Mouse (Mus musculus) midbrain, embryonic 15.5 days (tissue): ENCODE measurements at regions not wholly inside any gene's neighbourhood (a gene's known extent, or its start where the extent isn't known, plus 50 kb on each side); places are given as distances from the start of the nearest gene placed in this dataset.
A peak's percentile ranks its signal among the peaks of the same experiment; 100 is the strongest.

ENCODE experiments used
- ATAC-seq: fragments of 200-750 bp; cut with Nextera tagmentation; replicated peaks from 2 replicates; pipeline ENCODE4 v1.8.0; 2017; ENCODE audit warnings: moderate TSS enrichment
- H3K27ac ChIP-seq: fragments of 300-500 bp; sonication (generic); 2 replicates; pipeline ENCODE4 v1.5.1; 2015; ENCODE audit warnings: mild to moderate bottlenecking, inconsistent platforms
- H3K27me3 ChIP-seq: fragments of 300-500 bp; sonication (generic); replicated peaks from 2 replicates; pipeline ENCODE4 v1.6.1; 2015; ENCODE audit warnings: inconsistent platforms
- H3K36me3 ChIP-seq: fragments of 300-500 bp; sonication (generic); replicated peaks from 2 replicates; pipeline ENCODE4 v1.6.1; 2015; ENCODE audit warnings: inconsistent platforms
- H3K4me1 ChIP-seq: fragments of 300-500 bp; sonication (generic); 2 replicates; pipeline ENCODE4 v1.6.1; 2015; ENCODE audit warnings: inconsistent platforms
- H3K4me2 ChIP-seq: fragments of 300-500 bp; sonication (generic); 2 replicates; pipeline ENCODE4 v1.6.1; 2015; ENCODE audit warnings: inconsistent platforms, mild to moderate bottlenecking, moderate library complexity
- H3K4me3 ChIP-seq: fragments of 300-500 bp; sonication (generic); 2 replicates; pipeline ENCODE4 v1.5.1; 2015; ENCODE audit warnings: mild to moderate bottlenecking, inconsistent platforms
- H3K9ac ChIP-seq: fragments of 300-500 bp; sonication (generic); 2 replicates; pipeline ENCODE4 v1.6.1; 2015; ENCODE audit warnings: mild to moderate bottlenecking, inconsistent platforms
- H3K9me3 ChIP-seq: fragments of 300-500 bp; sonication (generic); 2 replicates; pipeline ENCODE4 v1.6.1; 2016; ENCODE audit warnings: inconsistent platforms
- whole genome bisulfite sequencing: fragments of 180-500 bp; shearing (Covaris S2); methylation state at CpG from one replicate; pipeline ENCODE4 v1.1.7; 2015; ENCODE audit warnings: mixed read lengths; 5-methylcytosine and 5-hydroxymethylcytosine counted together

- 96% methylated on average over 1 of the region's 1 CpGs for WGBS
- Histone ChIP-seq H3K27ac (no peak overlapping the region), H3K9ac (no peak overlapping the region), H3K4me1 (no peaks in the 10 kb centered on the region), H3K9me3 (no peaks in the 10 kb centered on the region), H3K4me3 (no peak overlapping the region), H3K36me3 (no peaks in the 10 kb centered on the region), H3K4me2 (no peak overlapping the region), H3K27me3 (no peaks in the 10 kb centered on the region)
- ATAC-seq, result no peak
Observed at GRCm38 (mm10) chr1:137428110-137428509, 467.9 kb upstream of the Nr5a2 start.

GRCm38 (mm10) chr1:137418388-137418787 is 458.1 kb upstream of the Nr5a2 start:
- no peak overlapping the region for H3K4me3 ChIP-seq
- H3K9ac ChIP-seq, result no peak overlapping the region
- H3K36me3 ChIP-seq, result no peaks in the 10 kb centered on the region
- no peaks in the 10 kb centered on the region for H3K9me3 ChIP-seq
- no peak for ATAC-seq
- H3K27me3 ChIP-seq, result no peaks in the 10 kb centered on the region
- no peak overlapping the region for H3K27ac ChIP-seq
- WGBS, result 79% methylated on average over 3 of the region's 3 CpGs
- H3K4me2 ChIP-seq, result no peak overlapping the region
- no peaks in the 10 kb centered on the region for H3K4me1 ChIP-seq

- Histone ChIP-seq H3K36me3 (no peaks in the 10 kb centered on the region), H3K4me2 (no peak overlapping the region), H3K27me3 (no peaks in the 10 kb centered on the region), H3K4me1 (no peaks in the 10 kb centered on the region), H3K4me3 (no peak overlapping the region), H3K27ac (no peak overlapping the region), H3K9ac (no peak overlapping the region), H3K9me3 (no peaks in the 10 kb centered on the region)
- ATAC-seq, result no peak
Observed at GRCm38 (mm10) chr1:137396736-137397135, 436.5 kb upstream of the Nr5a2 start.

- Histone ChIP-seq H3K27ac (no peak overlapping the region), H3K36me3 (no peaks in the 10 kb centered on the region), H3K4me1 (no peaks in the 10 kb centered on the region), H3K9me3 (no peaks in the 10 kb centered on the region), H3K9ac (no peak overlapping the region), H3K4me2 (no peak overlapping the region), H3K27me3 (no peaks in the 10 kb centered on the region), H3K4me3 (no peak overlapping the region)
- ATAC-seq, result no peak
- 29% methylated on average over 4 of the region's 4 CpGs for WGBS
Observed at GRCm38 (mm10) chr1:137387509-137387908, 427.3 kb upstream of the Nr5a2 start.

- peak; percentile 59 for ATAC-seq
- Histone ChIP-seq H3K9ac (no peak overlapping the region), H3K4me3 (no peak overlapping the region), H3K27me3 (no peaks in the 10 kb centered on the region), H3K36me3 (no peaks in the 10 kb centered on the region), H3K9me3 (no peaks in the 10 kb centered on the region), H3K4me2 (peak overlapping the region; percentile 30; the same call in 1 of the 2 replicates), H3K27ac (peak overlapping the region; percentile 39; the same call in 1 of the 2 replicates), H3K4me1 (peaks cover 14% of the 10 kb centered on the region)
- WGBS, result 7% methylated on average over 6 of the region's 6 CpGs
Observed at GRCm38 (mm10) chr1:137378072-137378985, 418.1 kb upstream of the Nr5a2 start.

GRCm38 (mm10) chr1:137376685-137377084 is 416.4 kb upstream of the Nr5a2 start:
- Histone ChIP-seq H3K27ac (no peak overlapping the region), H3K36me3 (no peaks in the 10 kb centered on the region), H3K9ac (no peak overlapping the region), H3K27me3 (no peaks in the 10 kb centered on the region), H3K4me3 (no peak overlapping the region), H3K4me2 (no peak overlapping the region), H3K4me1 (peaks cover 14% of the 10 kb centered on the region), H3K9me3 (no peaks in the 10 kb centered on the region)
- ATAC-seq, result no peak
- 81% methylated on average over 10 of the region's 10 CpGs for WGBS

- H3K9me3 ChIP-seq, result no peaks in the 10 kb centered on the region
- no peaks in the 10 kb centered on the region for H3K27me3 ChIP-seq
- H3K27ac ChIP-seq, result no peak overlapping the region
- H3K4me3 ChIP-seq, result no peak overlapping the region
- H3K9ac ChIP-seq, result no peak overlapping the region
- peaks cover 14% of the 10 kb centered on the region for H3K4me1 ChIP-seq
- H3K36me3 ChIP-seq, result no peaks in the 10 kb centered on the region
- WGBS, result 62% methylated on average over 4 of the region's 4 CpGs
- H3K4me2 ChIP-seq, result no peak overlapping the region
- no peak for ATAC-seq
Observed at GRCm38 (mm10) chr1:137374641-137375040, 414.4 kb upstream of the Nr5a2 start.

- WGBS, result 33% methylated on average over 15 of the region's 15 CpGs
- ATAC-seq, result peak; percentile 65; the same call in 1 of the 2 replicates
Observed at GRCm38 (mm10) chr1:137373509-137374420, 413.5 kb upstream of the Nr5a2 start.

GRCm38 (mm10) chr1:137372236-137372635 is 412.0 kb upstream of the Nr5a2 start:
- ATAC-seq, result no peak
- 95% methylated on average over 3 of the region's 3 CpGs for WGBS
- no peak overlapping the region for H3K27ac ChIP-seq

More at GRCm38 (mm10) chr1:137373509-137374420, 413.5 kb upstream of the Nr5a2 start:
- H3K9me3 ChIP-seq, result no peaks in the 10 kb centered on the region
- peaks cover 11% of the 10 kb centered on the region for H3K4me1 ChIP-seq
- H3K36me3 ChIP-seq, result no peaks in the 10 kb centered on the region
- no peak overlapping the region for H3K4me3 ChIP-seq
- no peak overlapping the region; the same call in 1 of the 2 replicates for H3K27ac ChIP-seq
- H3K9ac ChIP-seq, result no peak overlapping the region
- no peak overlapping the region for H3K4me2 ChIP-seq
- no peaks in the 10 kb centered on the region for H3K27me3 ChIP-seq

GRCm38 (mm10) chr1:137364396-137364795 is 404.1 kb upstream of the Nr5a2 start:
- H3K36me3 ChIP-seq, result no peaks in the 10 kb centered on the region
- no peak for ATAC-seq

More at GRCm38 (mm10) chr1:137372236-137372635, 412.0 kb upstream of the Nr5a2 start:
- H3K4me3 ChIP-seq, result no peak overlapping the region
- no peaks in the 10 kb centered on the region for H3K9me3 ChIP-seq
- no peaks in the 10 kb centered on the region for H3K27me3 ChIP-seq
- H3K4me2 ChIP-seq, result no peak overlapping the region
- peaks cover 4% of the 10 kb centered on the region; the same call in 1 of the 2 replicates for H3K4me1 ChIP-seq
- H3K36me3 ChIP-seq, result no peaks in the 10 kb centered on the region
- no peak overlapping the region for H3K9ac ChIP-seq

GRCm38 (mm10) chr1:137363969-137364368 is 403.7 kb upstream of the Nr5a2 start:
- Histone ChIP-seq H3K9me3 (no peaks in the 10 kb centered on the region), H3K4me2 (no peak overlapping the region), H3K27ac (no peak overlapping the region), H3K27me3 (no peaks in the 10 kb centered on the region), H3K4me3 (no peak overlapping the region), H3K4me1 (no peaks in the 10 kb centered on the region), H3K9ac (no peak overlapping the region), H3K36me3 (no peaks in the 10 kb centered on the region)
- WGBS, result 95% methylated on average over 2 of the region's 2 CpGs
- ATAC-seq, result no peak

More at GRCm38 (mm10) chr1:137364396-137364795, 404.1 kb upstream of the Nr5a2 start:
- Histone ChIP-seq H3K9me3 (no peaks in the 10 kb centered on the region), H3K27me3 (no peaks in the 10 kb centered on the region), H3K9ac (no peak overlapping the region), H3K4me1 (no peaks in the 10 kb centered on the region), H3K4me2 (no peak overlapping the region), H3K4me3 (no peak overlapping the region), H3K27ac (no peak overlapping the region)

GRCm38 (mm10) chr1:137363561-137363960 is 403.3 kb upstream of the Nr5a2 start:
- H3K9ac ChIP-seq, result no peak overlapping the region
- no peak overlapping the region for H3K4me2 ChIP-seq
- H3K4me1 ChIP-seq, result no peaks in the 10 kb centered on the region
- H3K27ac ChIP-seq, result no peak overlapping the region
- H3K4me3 ChIP-seq, result no peak overlapping the region
- no peaks in the 10 kb centered on the region for H3K9me3 ChIP-seq
- H3K27me3 ChIP-seq, result no peaks in the 10 kb centered on the region
- 68% methylated on average over 1 of the region's 1 CpGs for WGBS
- ATAC-seq, result no peak
- no peaks in the 10 kb centered on the region for H3K36me3 ChIP-seq
